Mouse (Mus musculus): ENCODE measurements at regions not wholly inside any gene's neighbourhood (a gene's known extent, or its start where the extent isn't known, plus 50 kb on each side); places are given as distances from the start of the nearest gene placed in this dataset.

- TF ChIP-seq CTCF (IDR thresholded peaks at IDR 0.05; ENCODE audit: low read depth, low read length) (no peak), POLR2A (IDR thresholded peaks at IDR 0.05; ENCODE audit: borderline replicate concordance, low read depth, low read length) (no peak)
Measured at GRCm38 (mm10) chr3:154414358-154414757, 83.9 kb upstream of the Lhx8 start.
